Mouse (Mus musculus): ENCODE measurements at regions not wholly inside any gene's neighbourhood (a gene's known extent, or its start where the extent isn't known, plus 50 kb on each side); places are given as distances from the start of the nearest gene placed in this dataset.

DNA sequence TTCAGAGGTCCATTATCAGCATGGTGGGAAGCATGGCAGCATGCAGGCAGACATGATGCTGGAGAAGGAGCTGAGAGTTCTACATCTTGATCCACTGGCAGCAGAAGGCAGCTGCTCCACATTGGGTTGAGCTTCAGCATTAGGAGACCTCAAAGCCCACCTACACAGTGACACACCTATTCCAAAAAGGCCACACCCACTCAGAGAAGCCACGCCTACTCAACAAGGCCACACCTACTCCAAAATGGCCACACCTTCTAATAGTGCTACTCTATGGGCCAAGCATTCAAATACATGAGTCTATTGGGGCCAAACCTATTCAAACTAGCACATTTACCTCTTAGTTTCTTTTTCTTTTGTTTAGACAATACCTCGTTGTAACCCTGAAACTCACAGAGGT lies 50.4 kb upstream of the Sox13 start:
- no peak for DNase-seq (ENCODE audit: low spot score)
